Mouse (Mus musculus) liver, adult 2 months (tissue): ENCODE results near the gene Ampd3. TPM values are rescaled to one million over a fixed set of nuclear protein-coding genes. Genes with fewer than 3 reads are reported as not detected.

Source experiments
- DNase-seq: peaks from one replicate; pipeline ENCODE4 v3.0.0-alpha.2; 2011; ENCODE audit warnings: low read depth, low spot score; ENCODE audit errors: extremely low read depth
- H3K27ac ChIP-seq: fragments of 200-500 bp; replicated peaks from 2 replicates; pipeline ENCODE4 v1.5.1; 2012; ENCODE audit warnings: low read depth, mild to moderate bottlenecking, control low read depth, inconsistent platforms, low read length; ENCODE audit not compliant: insufficient read depth
- H3K27me3 ChIP-seq: fragments of 200-500 bp; 2 replicates; pipeline ENCODE4 v1.6.1; 2012; ENCODE audit warnings: mild to moderate bottlenecking, moderate library complexity, low read length, inconsistent platforms; ENCODE audit not compliant: control insufficient read depth, insufficient read depth
- H3K36me3 ChIP-seq: fragments of 200-500 bp; 2 replicates; pipeline ENCODE4 v1.6.1; 2012; ENCODE audit warnings: low read length, inconsistent platforms; ENCODE audit not compliant: control insufficient read depth, insufficient read depth
- H3K4me1 ChIP-seq: fragments of 200-500 bp; 2 replicates; pipeline ENCODE4 v1.6.1; 2011; ENCODE audit warnings: low read length; ENCODE audit not compliant: control insufficient read depth, insufficient read depth
- H3K4me3 ChIP-seq: fragments of 200-500 bp; 2 replicates; pipeline ENCODE4 v1.5.1; 2011; ENCODE audit warnings: low read depth, mild to moderate bottlenecking, control low read depth, low read length, moderate library complexity; ENCODE audit not compliant: insufficient read depth
- H3K79me2 ChIP-seq: fragments of 200-500 bp; 2 replicates; pipeline ENCODE4 v1.6.1; 2012; ENCODE audit warnings: inconsistent platforms, mild to moderate bottlenecking, low read length, moderate library complexity; ENCODE audit not compliant: control insufficient read depth, insufficient read depth
- H3K9ac ChIP-seq: fragments of 200-500 bp; 2 replicates; pipeline ENCODE4 v1.6.1; 2012; ENCODE audit warnings: low read depth, mild to moderate bottlenecking, control low read depth, inconsistent platforms, low read length
- CTCF ChIP-seq: fragments of 200-500 bp; IDR thresholded peaks from 2 replicates; pipeline ENCODE4 v1.5.1; 2011; ENCODE audit warnings: low read depth, low read length, control low read depth
- POLR2A ChIP-seq: fragments of 200-500 bp; IDR thresholded peaks from 2 replicates; pipeline ENCODE4 v1.6.1; 2011; ENCODE audit warnings: low read length, control low read depth; ENCODE audit not compliant: insufficient read depth; ENCODE audit errors: extremely low read depth
- WGBS: fragments of 180-500 bp; shearing (Covaris S2); methylation state at CpG from one replicate; pipeline ENCODE4 v1.1.7; 2018; 5-methylcytosine and 5-hydroxymethylcytosine counted together
- polyA plus RNA-seq: library from polyadenylated mRNA; depleted of rRNA; stranded (reverse); fragments of >200 nt; gene quantifications from 2 replicates; pipeline ENCODE4 v1.2.3, GENCODE M21; 2012
- total RNA-seq: library from RNA; depleted of rRNA; stranded (reverse); fragments of >200 nt; gene quantifications from 2 replicates; pipeline ENCODE4 v1.2.3, GENCODE M21; 2014

Gene Ampd3
- total and polyA plus RNA-seq, 2 experiments: 0.55 to 0.57 TPM

- H3K4me3 ChIP-seq: peak within 1 kb of the TSS; percentile 84
- peaks cover 9% of the 10 kb centered on the region for H3K4me1 ChIP-seq
- peak; percentile 87 for DNase-seq
- H3K9ac ChIP-seq: peak within 1 kb of the TSS; percentile 88
- H3K27me3 ChIP-seq: no peaks in the 10 kb centered on the region
- WGBS: under 1% methylated on average over 42 of the region's 42 CpGs
- H3K36me3 ChIP-seq: peaks cover 4% of the 10 kb centered on the region; the same call in 1 of the 2 replicates
- TF ChIP-seq POLR2A (peak; percentile 75), CTCF (peak; percentile 70)
- peak within 1 kb of the TSS; percentile 92 for H3K27ac ChIP-seq
- peaks cover 11% of the 10 kb centered on the region; the same call in 1 of the 2 replicates for H3K79me2 ChIP-seq
Measured at GRCm38 (mm10) chr7:110843916-110844874, 76.2 kb downstream of the Ampd3 start, which contains the start of gene Rnf141. Gene Rnf141 (minus strand): TSS chr7:110844457.

DNA sequence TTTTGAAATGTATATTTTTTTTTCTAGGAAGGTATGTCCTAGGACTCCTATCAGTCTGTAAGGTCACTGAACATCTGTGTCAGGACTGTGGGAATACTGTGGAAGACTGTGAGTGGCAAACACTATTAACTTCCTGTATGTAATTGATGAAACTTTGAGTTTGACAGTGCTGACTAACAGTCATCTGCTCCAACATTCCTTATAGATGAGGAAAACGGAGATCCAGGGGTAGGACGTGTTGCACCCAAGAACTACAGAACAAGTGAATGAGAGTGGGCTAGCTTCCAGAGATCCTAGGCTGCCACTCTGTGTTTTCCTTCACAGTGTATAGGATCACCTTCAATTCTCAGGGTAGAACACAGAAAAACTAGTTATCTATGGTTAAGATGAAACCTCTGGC, 79.3 kb downstream of the Ampd3 start:
- DNase-seq: no peak
- WGBS: 86% methylated on average over 2 of the region's 2 CpGs
- Histone ChIP-seq H3K9ac (no peak overlapping the region), H3K4me1 (peaks cover 7% of the 10 kb centered on the region), H3K27ac (no peak overlapping the region), H3K27me3 (no peaks in the 10 kb centered on the region), H3K36me3 (no peaks in the 10 kb centered on the region), H3K4me3 (no peak overlapping the region), H3K79me2 (peaks cover 6% of the 10 kb centered on the region; the same call in 1 of the 2 replicates)
- TF ChIP-seq POLR2A: no peak
- no peak for TF ChIP-seq CTCF

GRCm38 (mm10) chr7:110848371-110848770, 80.4 kb downstream of the Ampd3 start:
- Histone ChIP-seq H3K4me1 (peaks cover 7% of the 10 kb centered on the region), H3K36me3 (no peaks in the 10 kb centered on the region), H3K27me3 (no peaks in the 10 kb centered on the region), H3K4me3 (no peak overlapping the region), H3K79me2 (peaks cover under 1% of the 10 kb centered on the region; the same call in 1 of the 2 replicates), H3K27ac (peak overlapping the region; percentile 50), H3K9ac (no peak overlapping the region)
- peak; percentile 98 for DNase-seq
- TF ChIP-seq POLR2A (no peak), CTCF (no peak)
- WGBS: 19% methylated on average over 1 of the region's 1 CpGs

DNA sequence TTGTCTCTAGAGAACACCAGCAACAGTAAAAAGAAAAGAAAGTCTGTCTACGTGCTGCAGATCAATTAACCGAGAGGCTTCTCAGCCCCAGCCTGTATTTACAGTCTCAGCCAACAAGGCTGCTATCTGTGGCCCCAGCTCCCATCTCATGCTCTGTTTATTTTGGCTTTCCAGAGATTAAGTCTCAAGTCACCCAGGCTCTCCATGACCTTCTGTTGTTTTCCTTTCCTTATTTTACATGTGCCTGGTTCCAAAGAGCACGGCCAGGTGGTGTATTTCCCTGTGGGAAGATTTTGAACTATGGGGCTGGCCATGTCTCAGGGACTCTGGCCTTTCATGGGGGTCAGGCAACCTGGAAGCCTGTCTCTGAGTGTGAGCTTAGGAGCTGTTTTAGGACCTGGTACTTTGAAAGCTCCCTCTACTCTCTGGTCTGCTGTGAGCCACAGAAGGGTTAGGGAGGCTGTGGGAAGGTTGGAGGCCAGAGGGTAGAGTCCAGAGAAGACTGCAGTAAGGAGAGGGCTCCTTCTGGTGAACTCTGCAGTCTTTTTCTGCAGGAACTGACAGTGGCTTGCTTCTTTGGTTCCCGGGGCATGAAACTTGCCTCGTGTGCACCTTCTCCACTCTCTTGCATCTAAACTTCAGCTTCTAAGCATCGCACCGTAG, 83.7 kb downstream of the Ampd3 start:
- DNase-seq: peak; percentile 70
- Histone ChIP-seq H3K36me3 (no peaks in the 10 kb centered on the region), H3K79me2 (no peaks in the 10 kb centered on the region), H3K27me3 (no peaks in the 10 kb centered on the region), H3K4me1 (peaks cover 23% of the 10 kb centered on the region), H3K4me3 (no peak overlapping the region), H3K9ac (no peak overlapping the region), H3K27ac (peak overlapping the region; percentile 38)
- TF ChIP-seq POLR2A (no peak), CTCF (no peak)
- 57% methylated on average over 7 of the region's 7 CpGs for WGBS

- Histone ChIP-seq H3K4me1 (peaks cover 20% of the 10 kb centered on the region), H3K4me3 (no peak overlapping the region), H3K27me3 (no peaks in the 10 kb centered on the region), H3K79me2 (no peaks in the 10 kb centered on the region), H3K36me3 (no peaks in the 10 kb centered on the region), H3K27ac (0 out of 2 replicates have a peak overlapping the region, but pooled peaks have one; percentile 1), H3K9ac (no peak overlapping the region)
- 29% methylated on average over 10 of the region's 10 CpGs for WGBS
- TF ChIP-seq POLR2A (no peak), CTCF (no peak)
- peak; percentile 79 for DNase-seq
Measured at GRCm38 (mm10) chr7:110853611-110854010, 85.6 kb downstream of the Ampd3 start.
